Mouse (Mus musculus) c-Kit-negative CD71-positive TER-119-positive erythroid progenitor cells, embryonic 14.5 days (primary cell): ENCODE data around the gene Bves.
"Not testable (repeated sequence)": the region's sequence is repeated elsewhere in the genome, so short reads cannot be mapped to it uniquely, and the experiment has no call there.

Experiments
- DNase-seq: peaks from one replicate; pipeline ENCODE4 v3.0.0-alpha.2; 2013; ENCODE audit warnings: low read depth, low spot score

Bves gene

DNA sequence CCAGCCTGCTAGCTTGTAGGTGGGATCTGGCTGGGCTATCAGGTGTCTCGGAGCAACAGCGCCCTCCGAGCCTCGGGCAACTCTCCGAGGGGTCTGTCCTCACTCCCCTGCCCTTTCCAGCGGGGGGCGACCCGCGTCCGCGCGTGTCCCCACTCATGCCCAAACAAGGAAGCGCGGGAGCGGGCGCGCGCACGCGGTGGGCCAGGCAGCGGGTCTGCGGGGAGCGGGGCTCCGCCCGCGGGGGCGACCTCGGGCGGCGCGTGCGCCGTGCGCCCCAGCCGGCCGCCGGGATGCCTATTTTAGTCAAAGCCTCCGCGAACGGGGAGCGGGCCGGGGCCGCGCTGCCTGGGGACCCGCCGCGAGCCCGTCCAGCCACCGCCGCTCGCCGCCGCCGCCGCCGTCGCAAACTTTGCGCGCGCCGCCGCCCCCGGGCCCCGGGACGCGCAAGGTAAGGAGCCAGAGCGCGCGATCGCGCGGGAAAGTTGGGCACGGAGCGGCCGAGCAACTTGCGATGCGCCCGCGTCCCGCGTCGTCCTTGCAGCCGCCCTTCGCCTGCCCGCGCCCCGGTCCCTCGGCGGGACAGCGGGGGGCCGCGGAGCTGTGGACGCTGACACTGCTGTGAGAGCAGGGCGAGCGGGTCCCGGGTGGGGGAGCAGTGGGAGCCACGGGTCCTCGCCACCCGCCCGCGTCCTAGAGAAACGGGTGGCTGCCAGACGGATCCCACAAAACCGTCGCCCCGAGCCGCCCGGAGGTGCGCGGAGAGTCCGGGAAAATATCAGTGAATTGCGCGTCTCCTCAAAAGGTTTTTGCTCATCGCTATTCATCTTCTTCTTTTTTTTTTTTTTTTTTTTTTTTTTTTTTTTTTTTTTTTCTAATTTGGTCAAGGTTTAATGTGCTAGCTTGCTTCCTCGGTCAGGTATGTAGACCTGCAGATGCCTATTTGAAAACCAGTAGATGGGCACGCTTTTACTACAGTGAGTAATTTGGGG, at the start of gene Bves:
Gene Bves (plus strand): TSS at position 339 of the 989 bp plus-strand sequence.
- DNase-seq: no peak

DNA sequence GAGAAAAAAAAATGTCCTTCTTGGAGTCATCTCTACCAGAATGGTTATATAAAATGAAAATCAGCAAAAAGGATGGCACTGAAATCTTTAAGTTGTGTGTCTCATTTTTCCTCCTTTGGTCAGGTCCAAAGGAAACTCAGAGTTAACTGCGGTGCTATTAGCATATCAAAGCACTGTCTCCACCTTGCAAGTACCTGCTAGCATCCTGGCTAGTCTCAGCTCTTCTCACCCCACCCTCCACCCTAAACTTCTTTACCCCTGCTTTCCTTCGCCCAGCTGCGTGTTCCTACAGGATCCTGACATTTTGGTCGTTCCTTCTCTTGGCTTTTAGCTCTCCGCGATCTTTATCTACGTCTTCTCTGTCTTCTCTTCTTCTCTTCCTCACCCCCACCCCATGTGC, 47.2 kb upstream of the Bves start:
- DNase-seq: no peak

DNA sequence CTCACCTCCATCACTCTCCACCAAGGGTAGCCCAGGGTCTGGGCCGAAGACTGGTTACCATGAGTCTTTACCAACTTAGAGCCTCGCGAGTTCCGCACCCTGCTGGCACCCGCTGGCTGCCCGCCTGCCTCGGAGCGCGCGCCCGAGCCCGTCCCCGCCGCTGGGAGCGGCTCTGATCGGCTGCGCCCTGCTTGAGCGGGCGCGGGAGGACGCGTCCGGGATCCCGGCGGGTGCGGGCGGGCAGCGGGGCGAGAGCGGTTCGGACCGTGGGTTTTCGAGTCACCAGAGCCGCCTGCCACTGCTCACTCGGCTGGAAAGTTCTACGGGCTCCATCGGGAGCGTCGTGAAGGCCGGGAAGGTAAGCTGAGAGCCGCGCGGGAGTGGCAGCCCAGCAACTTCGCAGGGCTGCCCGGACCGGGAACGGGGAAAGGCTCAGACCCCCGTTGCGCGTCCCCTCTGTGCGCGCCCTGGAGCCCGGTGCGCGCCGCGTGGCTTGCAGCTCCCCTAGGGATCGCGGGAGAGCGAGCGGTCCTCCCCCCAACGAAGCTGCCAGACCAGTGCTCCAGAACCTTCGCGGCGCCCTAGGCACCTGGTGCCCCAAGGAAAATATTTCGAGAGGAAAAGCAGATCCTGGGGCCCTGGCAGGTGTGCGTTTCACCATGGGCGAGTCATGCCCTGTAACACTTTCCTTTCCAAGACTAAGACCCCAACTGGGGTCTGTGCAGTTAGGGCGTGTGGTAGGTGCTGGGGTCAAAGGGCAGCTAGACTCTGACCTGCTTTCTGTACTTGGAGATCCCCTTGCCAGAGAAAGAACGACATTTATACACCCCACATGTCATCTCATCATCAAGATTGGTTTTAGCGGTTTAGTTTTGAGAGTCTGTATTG, 46.1 kb upstream of the Bves start:
- DNase-seq: no peak

DNA sequence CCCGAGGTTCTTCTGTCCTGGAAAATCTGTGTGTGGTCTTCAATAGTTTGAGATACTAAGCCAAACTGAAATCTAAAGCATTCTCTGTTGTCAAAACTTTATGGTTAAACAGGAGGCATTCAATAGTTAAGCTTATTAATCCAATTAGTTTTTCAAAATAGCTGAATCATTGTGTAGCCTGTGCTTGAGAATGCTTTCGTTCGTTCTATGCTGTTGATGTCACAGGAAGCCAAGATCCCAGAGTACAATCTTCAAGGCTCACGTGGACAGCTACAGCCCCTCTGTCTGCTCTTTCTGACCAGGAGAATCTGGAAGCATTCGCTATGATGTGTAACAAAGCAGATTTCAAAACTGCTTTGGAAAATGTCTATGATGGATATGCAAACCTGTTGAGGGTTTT, 45.0 kb upstream of the Bves start:
- no peak for DNase-seq

DNA sequence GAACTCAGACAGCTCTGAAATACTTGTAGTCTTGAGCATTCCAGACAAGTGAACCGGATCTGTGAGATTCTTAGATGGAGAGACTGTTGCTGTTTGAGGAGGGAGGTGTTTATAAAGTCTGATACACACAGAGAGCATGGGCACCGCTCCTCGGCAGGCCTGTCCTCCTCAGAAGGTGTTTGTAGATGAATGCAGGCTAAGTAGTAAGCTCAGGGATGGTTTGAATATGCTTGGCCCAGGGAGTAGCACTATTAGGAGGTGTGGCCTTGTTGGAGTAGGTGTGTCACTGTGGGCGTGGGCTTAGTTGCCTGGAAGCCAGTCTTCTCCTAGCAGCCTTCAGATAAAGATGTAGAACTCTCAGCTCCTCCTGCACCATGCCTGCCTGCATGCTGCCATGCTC, 43.4 kb upstream of the Bves start:
- DNase-seq: not testable (repeated sequence)

DNA sequence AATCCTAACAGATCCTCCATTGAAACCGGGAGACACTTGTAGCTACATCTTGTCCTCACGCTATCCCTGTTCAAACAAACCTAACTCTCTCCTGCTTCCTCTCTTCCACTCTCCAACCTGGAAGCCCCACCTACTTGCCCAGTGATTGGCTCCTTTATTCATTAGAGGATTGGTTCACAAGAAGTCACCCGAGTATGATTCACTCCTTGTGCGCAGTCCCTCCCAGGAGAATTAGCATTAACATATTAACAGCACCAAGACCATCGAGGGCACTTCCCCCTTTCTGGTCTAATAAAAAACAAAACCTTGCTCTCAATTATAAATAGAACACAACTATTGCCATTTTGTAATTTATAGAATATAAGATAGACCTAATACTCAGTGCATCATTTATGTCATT, 40.5 kb upstream of the Bves start:
- no peak for DNase-seq

- no peak for DNase-seq
Measured at GRCm38 (mm10) chr10:45298503-45298902, 37.1 kb upstream of the Bves start.

DNA sequence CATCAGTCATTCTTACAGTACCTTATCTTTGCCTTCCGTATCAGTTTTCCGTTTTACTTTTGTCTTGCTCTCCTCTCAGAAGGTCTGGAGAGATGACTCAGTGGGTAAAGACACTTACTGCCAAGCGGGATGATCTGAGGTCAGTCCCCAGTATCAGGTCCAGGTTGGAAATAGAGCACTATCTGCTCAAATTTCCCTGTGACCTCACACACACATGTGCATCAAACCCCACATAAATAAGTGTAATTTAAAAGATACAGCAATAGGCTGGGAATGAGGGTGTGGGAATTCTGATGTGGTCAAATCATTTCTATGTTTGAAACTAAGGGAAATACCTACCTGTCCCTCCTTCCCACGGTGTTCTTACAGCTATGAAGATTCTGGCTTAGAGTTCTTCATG, 36.1 kb upstream of the Bves start:
- no peak for DNase-seq

DNA sequence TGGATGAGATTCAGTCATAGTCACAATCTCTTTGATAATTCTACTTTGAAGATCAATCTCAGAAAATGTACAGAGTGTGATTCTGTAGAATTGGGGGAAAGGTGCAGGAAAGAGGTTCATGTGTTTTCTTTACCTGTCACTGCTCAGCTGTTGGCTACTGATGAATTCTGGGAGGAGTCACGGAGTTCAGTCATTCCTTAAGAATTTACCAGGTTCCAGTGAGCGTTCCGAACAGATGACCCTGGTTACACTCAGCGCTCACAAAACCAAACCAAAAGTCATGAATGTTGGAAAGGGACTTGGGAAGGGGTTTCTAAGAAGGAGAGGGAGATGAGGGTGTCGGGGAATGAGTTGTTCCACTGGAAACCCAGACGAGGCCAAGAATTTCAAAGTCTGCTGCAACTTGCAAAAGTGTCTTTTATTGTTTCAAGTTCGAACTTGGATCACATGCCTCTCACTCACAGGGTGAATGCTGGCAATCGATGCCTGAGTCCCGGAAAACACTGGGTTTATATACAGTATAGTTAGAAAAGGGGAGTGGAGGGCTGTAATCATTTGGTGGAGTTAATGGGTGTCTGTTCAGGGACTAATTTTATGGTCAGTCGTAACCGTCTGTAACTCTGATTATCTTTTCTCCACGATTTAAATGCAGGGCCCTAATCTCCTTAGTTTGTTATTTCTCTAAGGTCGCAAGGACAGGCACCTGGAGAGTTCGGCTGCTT, 32.1 kb upstream of the Bves start:
- no peak for DNase-seq

DNA sequence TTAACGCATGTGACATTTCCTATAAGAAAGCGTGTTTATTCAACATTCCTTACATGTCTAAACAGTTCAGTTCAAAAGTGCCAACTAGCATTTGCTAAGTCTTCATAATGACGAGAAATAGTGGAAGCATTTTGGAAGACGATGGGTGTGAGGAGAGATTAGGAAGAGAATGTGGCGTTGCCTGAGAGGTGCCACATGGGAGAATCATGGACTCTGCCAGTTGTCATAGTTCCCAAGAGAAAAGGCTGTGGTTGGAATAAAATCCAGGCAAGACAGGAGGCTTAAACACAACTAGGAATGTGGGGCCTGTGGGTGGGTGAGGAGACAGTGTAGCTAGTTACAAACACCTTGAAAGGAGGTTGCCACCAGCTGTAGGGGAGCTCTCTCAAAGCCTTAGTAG, 30.4 kb upstream of the Bves start:
- DNase-seq: no peak

DNA sequence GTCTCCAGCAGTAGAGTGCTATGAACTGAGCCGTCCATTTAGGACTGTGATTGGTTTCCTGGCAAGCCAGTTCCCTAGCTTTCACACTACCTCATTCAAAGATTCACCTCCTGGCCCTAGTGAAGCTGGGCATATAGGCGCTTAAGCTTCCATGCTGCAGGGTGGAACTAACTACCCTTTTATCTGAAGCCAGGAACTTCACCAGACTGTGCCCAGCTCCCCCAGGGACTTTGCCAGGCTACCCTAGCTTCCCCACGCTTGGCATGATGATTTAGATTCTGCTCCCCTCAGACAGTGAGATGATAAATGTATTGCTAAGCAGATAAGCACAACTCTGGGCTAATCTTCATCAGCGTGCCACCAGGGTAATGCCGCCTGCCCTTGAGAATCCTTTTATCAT, 24.4 kb upstream of the Bves start:
- no peak for DNase-seq

GRCm38 (mm10) chr10:45311624-45312023, 23.9 kb upstream of the Bves start:
- no peak for DNase-seq

DNA sequence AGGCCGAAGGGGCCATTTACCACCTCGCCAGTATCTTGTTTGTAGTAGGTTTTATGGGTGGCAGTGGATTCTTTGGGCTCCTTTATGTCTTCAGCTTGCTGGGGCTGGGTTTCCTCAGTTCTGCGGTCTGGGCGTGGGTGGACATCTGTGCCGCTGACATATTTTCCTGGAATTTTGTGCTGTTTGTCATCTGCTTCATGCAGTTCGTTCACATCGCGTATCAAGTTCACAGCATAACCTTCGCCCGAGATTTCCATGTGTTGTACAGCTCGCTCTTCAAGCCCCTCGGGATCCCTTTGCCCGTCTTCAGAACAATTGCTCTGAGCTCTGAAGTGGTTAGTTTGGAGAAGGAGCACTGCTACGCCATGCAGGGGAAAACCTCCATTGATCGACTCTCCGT, 20.7 kb upstream of the Bves start:
- DNase-seq: no peak

DNA sequence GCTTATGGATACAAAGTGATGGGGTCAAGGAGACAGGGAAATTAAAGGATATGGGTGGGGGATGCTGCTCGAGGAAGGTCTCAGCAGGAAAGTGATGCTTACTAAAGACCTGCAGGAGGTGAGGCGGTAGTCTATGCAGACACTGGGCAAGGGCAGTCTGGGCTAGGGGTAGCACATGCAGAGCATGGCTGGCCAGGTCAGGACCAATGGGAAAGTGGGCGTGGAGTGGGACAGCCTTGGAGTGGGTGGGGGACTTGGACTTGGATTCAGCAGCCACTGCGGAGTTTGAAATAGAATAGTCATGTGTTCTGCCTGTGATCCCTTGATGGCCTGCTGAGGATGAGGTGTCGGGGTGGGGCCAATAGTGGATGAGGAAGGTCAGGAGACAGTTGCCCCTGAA, 16.6 kb upstream of the Bves start:
- DNase-seq: no peak

- no peak for DNase-seq
Measured at GRCm38 (mm10) chr10:45320296-45320695, 15.3 kb upstream of the Bves start.

DNA sequence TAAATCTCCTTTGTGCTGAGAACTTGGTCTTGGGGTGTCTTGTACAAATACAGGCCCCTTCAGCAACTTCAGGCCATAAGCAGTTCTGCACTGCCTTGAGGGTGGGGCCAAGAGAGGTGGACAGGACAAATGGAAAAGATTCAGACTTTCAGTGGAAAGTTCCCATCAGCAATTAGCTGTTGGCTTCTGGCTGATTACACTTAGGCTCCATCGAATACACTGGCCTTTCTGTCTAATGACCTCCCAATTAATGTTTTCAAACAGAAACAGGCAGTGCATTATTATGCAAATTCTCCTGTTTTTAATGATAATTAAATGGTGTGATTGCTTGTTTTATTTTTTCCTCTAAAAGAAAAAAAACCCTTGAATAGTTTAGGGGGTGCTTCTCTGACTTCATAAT, 11.4 kb upstream of the Bves start:
- DNase-seq: no peak

GRCm38 (mm10) chr10:45328196-45329000, 7.2 kb upstream of the Bves start:
- no peak for DNase-seq

- DNase-seq: no peak
Measured at GRCm38 (mm10) chr10:45334925-45335324, 647 bp upstream of the Bves start.

DNA sequence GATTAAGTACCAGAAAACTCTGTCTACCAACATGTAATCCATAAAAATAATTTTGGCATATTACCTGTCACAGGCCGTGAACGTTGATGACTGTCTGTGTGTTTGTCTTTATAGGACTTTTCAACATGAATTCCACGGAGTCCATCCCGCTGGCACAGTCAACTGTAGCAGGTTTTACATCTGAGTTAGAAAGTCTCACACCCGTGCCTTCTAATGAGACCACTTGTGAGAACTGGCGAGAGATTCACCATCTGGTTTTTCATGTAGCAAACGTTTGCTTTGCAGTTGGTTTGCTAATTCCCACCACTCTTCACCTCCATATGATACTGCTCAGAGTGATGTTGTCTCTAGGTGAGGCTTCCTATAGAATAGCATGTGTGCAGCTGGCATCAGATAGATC, 3.5 kb downstream of the Bves start:
- no peak for DNase-seq

DNA sequence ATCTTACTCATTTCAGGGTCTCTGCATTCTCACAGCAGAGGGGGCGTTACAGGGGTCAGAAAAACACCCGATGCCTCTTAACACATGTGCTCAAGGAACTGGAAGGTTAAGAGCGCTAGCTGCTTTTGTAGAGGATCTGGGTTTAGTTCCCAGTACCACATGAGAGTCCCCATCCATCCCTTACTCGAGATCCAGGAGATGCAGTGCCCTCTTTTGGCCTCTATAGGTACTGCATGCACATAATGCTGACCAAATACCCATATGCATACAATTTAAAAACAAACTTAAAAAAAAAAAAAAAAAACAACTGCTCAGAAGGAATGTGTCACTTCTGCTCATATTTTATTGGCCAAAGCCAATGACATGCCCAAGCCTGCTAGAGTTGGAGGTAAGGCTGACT, 8.8 kb downstream of the Bves start:
- DNase-seq: no peak

- no peak for DNase-seq
Measured at GRCm38 (mm10) chr10:45345217-45345616, 9.6 kb downstream of the Bves start.
